18 mouse cellular contexts compared by ENCODE assay signal in genomic region chr4:131907912-131908311, GRCm38 (mm10). TPM values are rescaled to one million over a fixed set of nuclear protein-coding genes. Genes with fewer than 3 reads are reported as not detected.
A peak's percentile ranks its signal among the peaks of the same experiment; 100 is the strongest.
DNase-seq lines count a peak whose midpoint lies in the region; ATAC-seq and TF ChIP-seq lines count a peak whose summit lies in the region.
"Had no signal": no experiment of that assay in that cellular context is flagged by ENCODE, and none has a peak within 500 bp of the region (broad histone marks: within the 10 kb centered on the region; RNA-seq: fewer than 3 reads in every experiment).

No protein-coding gene starts in this region.

- no peak overlapping the region for H3K4me2 ChIP-seq in stomach, postnatal 0 days (replicated peaks; ENCODE audit: low read depth)
- H3K4me2 ChIP-seq: embryonic facial prominence, embryonic 12.5 days; kidney, embryonic 15.5 days; limb, embryonic 12.5 days; neural tube, embryonic 15.5 days had no signal

- H3K4me3 ChIP-seq in layer of hippocampus, adult 2 months = no peak overlapping the region
- no peak overlapping the region for H3K4me3 ChIP-seq in thymus, adult 2 months (ENCODE audit: control insufficient read depth, insufficient read depth, low read length)
- H3K4me3 ChIP-seq in MEL (ENCODE audit: control insufficient read depth in 1 of 2, insufficient read depth in 1 of 2, low read depth in 2 of 2, low read length in 2 of 2) = no peak overlapping the region
- H3K4me3 ChIP-seq in stomach, postnatal 0 days (ENCODE audit: low read depth, low read length) = no peak overlapping the region
- H3K4me3 ChIP-seq: embryonic facial prominence, embryonic 12.5 days; heart, embryonic 10.5 days; hindbrain, embryonic 10.5 days; kidney, embryonic 15.5 days; limb, embryonic 12.5 days; neural tube, embryonic 15.5 days had no signal

- H3K9ac ChIP-seq in MEL (ENCODE audit: control insufficient read depth, low read depth, low read length, poor library complexity, severe bottlenecking) = no peak overlapping the region
- H3K9ac ChIP-seq in stomach, postnatal 0 days (ENCODE audit: low read length) = no peak overlapping the region
- H3K9ac ChIP-seq: embryonic facial prominence, embryonic 12.5 days; kidney, embryonic 15.5 days; limb, embryonic 12.5 days; neural tube, embryonic 15.5 days had no signal

- TF ChIP-seq EP300 in MEL (IDR thresholded peaks at IDR 0.05; ENCODE audit: low read depth in 1 of 2, low read length in 2 of 2) = no peak
- TF ChIP-seq EP300 in stomach, postnatal 0 days (optimal IDR thresholded peaks at IDR 0.05) = no peak

- 100% methylated on average over 3 of the region's 3 CpGs for WGBS in thymus, adult 2 months
- 84% methylated on average over 3 of the region's 3 CpGs for WGBS in stomach, postnatal 0 days

- peak; percentile 65 for TF ChIP-seq CTCF in layer of hippocampus, adult 2 months (conservative IDR thresholded peaks at IDR 0.05)
- TF ChIP-seq CTCF in thymus, adult 2 months (IDR thresholded peaks at IDR 0.05; ENCODE audit: borderline replicate concordance, control insufficient read depth, extremely low read depth, insufficient read depth, low read length, poor library complexity) = no peak
- peak; percentile 61 to 67 (median 66) for TF ChIP-seq CTCF in MEL (IDR thresholded peaks at IDR 0.05 in 2 of 3, conservative IDR thresholded peaks at IDR 0.05 in 1 of 3; ENCODE audit: control insufficient read depth in 1 of 3, insufficient read depth in 1 of 3, low read depth in 2 of 3, low read length in 3 of 3, poor library complexity in 1 of 3, severe bottlenecking in 1 of 3)
- TF ChIP-seq CTCF in stomach, postnatal 0 days (IDR thresholded peaks at IDR 0.05; ENCODE audit: low read depth) = peak; percentile 61

- H3K27ac ChIP-seq in layer of hippocampus, adult 2 months = no peak overlapping the region
- no peak overlapping the region for H3K27ac ChIP-seq in thymus, adult 2 months (ENCODE audit: control insufficient read depth, insufficient read depth, low read length)
- no peak overlapping the region for H3K27ac ChIP-seq in MEL (ENCODE audit: control insufficient read depth, low read depth, low read length)
- no peak overlapping the region for H3K27ac ChIP-seq in stomach, postnatal 0 days (replicated peaks)
- H3K27ac ChIP-seq: embryonic facial prominence, embryonic 12.5 days; heart, embryonic 10.5 days; hindbrain, embryonic 10.5 days; kidney, embryonic 15.5 days; limb, embryonic 12.5 days; neural tube, embryonic 15.5 days had no signal

- H3K36me3 ChIP-seq in thymus, adult 2 months (ENCODE audit: control insufficient read depth, insufficient read depth, low read length) = no peaks in the 10 kb centered on the region
- H3K36me3 ChIP-seq in MEL (ENCODE audit: control insufficient read depth in 1 of 2, insufficient read depth in 2 of 2, low read length in 2 of 2) = no peaks in the 10 kb centered on the region
- H3K36me3 ChIP-seq in stomach, postnatal 0 days (ENCODE audit: control insufficient read depth, insufficient read depth, low read length) = no peaks in the 10 kb centered on the region

- ATAC-seq in stomach, postnatal 0 days (ENCODE audit: low FRiP score, low TSS enrichment) = no peak

- DNase-seq in layer of hippocampus, adult 2 months (ENCODE audit: low spot score in 2 of 2) = no peak
- no peak for DNase-seq in layer of hippocampus, postnatal 10 days (ENCODE audit: low spot score in 2 of 2)
- peak; percentile 23 for DNase-seq in thymus, postnatal 25 days
- no peak for DNase-seq in thymus, adult 2 months
- peak; percentile 43 for DNase-seq in MEL (ENCODE audit: low read depth, low spot score)
- no peak for DNase-seq in stomach, postnatal 0 days (ENCODE audit: low spot score)
- DNase-seq in urinary bladder, postnatal 36 days (ENCODE audit: low spot score in 2 of 2) = no peak
- DNase-seq: adrenal gland, postnatal 10 days; cerebellum, postnatal 36 days; layer of hippocampus, adult 9-11 months; lung, postnatal 4 days had no signal

- H3K79me2 ChIP-seq in MEL (ENCODE audit: control insufficient read depth, insufficient read depth, low read length, poor library complexity) = no peaks in the 10 kb centered on the region

- H3K4me1 ChIP-seq in thymus, adult 2 months (replicated peaks; ENCODE audit: control insufficient read depth, insufficient read depth, low read length) = peaks cover 10% of the 10 kb centered on the region
- no peaks in the 10 kb centered on the region for H3K4me1 ChIP-seq in MEL (ENCODE audit: control insufficient read depth in 1 of 2, insufficient read depth in 2 of 2, low read length in 2 of 2)
- peaks cover 5% of the 10 kb centered on the region; the same call in 1 of the 2 replicates for H3K4me1 ChIP-seq in stomach, postnatal 0 days (replicated peaks; ENCODE audit: control insufficient read depth, insufficient read depth)

- TF ChIP-seq RAD21 in MEL (IDR thresholded peaks at IDR 0.05; ENCODE audit: low read depth, low read length) = peak; percentile 58

- no peaks in the 10 kb centered on the region for H3K27me3 ChIP-seq in thymus, adult 2 months (ENCODE audit: control insufficient read depth, insufficient read depth, low read length)
- no peaks in the 10 kb centered on the region for H3K27me3 ChIP-seq in MEL (ENCODE audit: control insufficient read depth in 1 of 2, insufficient read depth in 2 of 2, low read length in 2 of 2)
- H3K27me3 ChIP-seq in stomach, postnatal 0 days (ENCODE audit: control insufficient read depth, insufficient read depth, low read length) = no peaks in the 10 kb centered on the region

- H3K9me3 ChIP-seq in MEL (replicated peaks; ENCODE audit: insufficient read depth, low read length) = no peaks in the 10 kb centered on the region
- no peaks in the 10 kb centered on the region for H3K9me3 ChIP-seq in stomach, postnatal 0 days (ENCODE audit: control insufficient read depth, low read length)
- H3K9me3 ChIP-seq: embryonic facial prominence, embryonic 12.5 days; heart, embryonic 10.5 days; hindbrain, embryonic 10.5 days; neural tube, embryonic 15.5 days had no signal

- TF ChIP-seq POLR2A in thymus, adult 2 months (IDR thresholded peaks at IDR 0.05; ENCODE audit: control insufficient read depth, extremely low read depth, insufficient read depth, low read length, poor library complexity) = no peak
- TF ChIP-seq POLR2A in MEL (IDR thresholded peaks at IDR 0.05; ENCODE audit: control insufficient read depth in 1 of 2, insufficient read depth in 1 of 2, low read depth in 1 of 2, low read length in 2 of 2, poor library complexity in 1 of 2) = no peak

TF ChIP-seq in MEL, 35 proteins besides CTCF, POLR2A, EP300 and RAD21:
- TF ChIP-seq SMC3 (IDR thresholded peaks at IDR 0.05; ENCODE audit: low read depth, low read length) (peak; percentile 54), ZC3H11A (IDR thresholded peaks at IDR 0.05; ENCODE audit: low read depth, low read length) (0 out of 2 replicates have a peak, but pooled peaks have one; percentile 25), CHD1 (IDR thresholded peaks at IDR 0.05; ENCODE audit: low read depth, low read length) (no peak), MYC (IDR thresholded peaks at IDR 0.05; ENCODE audit: low read depth, low read length) (no peak), RCOR1 (IDR thresholded peaks at IDR 0.05; ENCODE audit: low read depth, low read length) (no peak)
TF ChIP-seq in MEL: peak in this region for 2.

RNA-seq across cellular contexts. Expression of gene Tmem200b, which starts 13.7 kb away (rescaled TPM):
- total RNA-seq in layer of hippocampus, adult 2 months (2021) = 1 to 10 TPM; 1.5 to 1.7 TPM
- total RNA-seq in layer of hippocampus, postnatal 10 days (2021) = 1 to 10 TPM; 1.8 to 2.4 TPM
- polyA plus RNA-seq in thymus, adult 2 months (2012; rRNA removed) = 4.9 and 6.0 TPM in 2 replicates
- not detected in 2 replicates for total RNA-seq in MEL (2012; rRNA removed)
- not detected for polyA plus RNA-seq in MEL (2012; ENCODE audit: insufficient read depth in 1 of 2, insufficient read length in 2 of 2, low read depth in 1 of 2, low replicate concordance in 2 of 2, missing spikeins in 1 of 2)
- polyA plus RNA-seq in stomach, postnatal 0 days (2015; fragmentation: Nextera tagmentation; extraction: Ambion mirVana) = 1.8 and 3.2 TPM in 2 replicates
- total RNA-seq: monocyte, adult 5-6 weeks had no signal

RNA-seq across cellular contexts. Expression of gene Srsf4, which starts 34.5 kb away (rescaled TPM):
- 10 to 100 TPM; 67.3 to 75.0 TPM for total RNA-seq in layer of hippocampus, adult 2 months (2021)
- 10 to 100 TPM; 74.4 to 77.1 TPM for total RNA-seq in layer of hippocampus, postnatal 10 days (2021)
- 76.8 and 90.4 TPM in 2 replicates for polyA plus RNA-seq in thymus, adult 2 months (2012; rRNA removed)
- total RNA-seq in MEL (2012; rRNA removed) = 53.7 and 60.2 TPM in 2 replicates
- 100 to 1,000 TPM in 1 of 2 experiments, not detected in 1; 163 TPM for polyA plus RNA-seq in MEL (2012; ENCODE audit: insufficient read depth in 1 of 2, insufficient read length in 2 of 2, low read depth in 1 of 2, low replicate concordance in 2 of 2, missing spikeins in 1 of 2)
- 36.5 and 38.3 TPM in 2 replicates for polyA plus RNA-seq in stomach, postnatal 0 days (2015; fragmentation: Nextera tagmentation; extraction: Ambion mirVana)

Comparison
In these comparisons a context has a peak if more than half of its experiments do, and no peak if none do; other contexts are left out.
1. DNase-seq: peak in thymus, postnatal 25 days (single experiment) and MEL (single experiment); none in layer of hippocampus, adult 2 months (0 of 2), layer of hippocampus, postnatal 10 days (0 of 2), thymus, adult 2 months (single experiment), stomach, postnatal 0 days (single experiment) and urinary bladder, postnatal 36 days (0 of 2).